Mouse (Mus musculus): ENCODE measurements around the gene Fgfr2. TPM values are rescaled to one million over a fixed set of nuclear protein-coding genes. Genes with fewer than 3 reads are reported as not detected.

Fgfr2 gene
- total RNA-seq, 1 experiment: 37.5 TPM

GRCm38 (mm10) chr7:132031940-132032531 lies 1091.1 kb downstream of the Fgfr2 start:
- H3K9me3 ChIP-seq (ENCODE audit: control insufficient read depth, insufficient read depth, low read depth, low read length): no peaks in the 10 kb centered on the region
- no peak overlapping the region for H3K9ac ChIP-seq (ENCODE audit: insufficient read depth, low read depth, low read length, poor library complexity, severe bottlenecking)
- H3K27ac ChIP-seq (ENCODE audit: insufficient read depth, low read depth, low read length, poor library complexity, severe bottlenecking): no peak overlapping the region
- DNase-seq (ENCODE audit: low read depth, low spot score): no peak
- no peaks in the 10 kb centered on the region for H3K36me3 ChIP-seq (ENCODE audit: control insufficient read depth, insufficient read depth, low read length, poor library complexity, severe bottlenecking)
- in situ Hi-C loops (cut with MboI; ENCODE audit: low sequenced_read_pairs in 2 of 2, unreplicated experiment in 2 of 2): no loop called here
- no peak for TF ChIP-seq ZC3H11A (IDR thresholded peaks at IDR 0.05; ENCODE audit: borderline replicate concordance, low read depth, low read length)
- TF ChIP-seq HCFC1 (IDR thresholded peaks at IDR 0.05; ENCODE audit: borderline replicate concordance, insufficient read depth, low read length): no peak
- no peak for TF ChIP-seq ZNF384 (IDR thresholded peaks at IDR 0.05; ENCODE audit: low read depth, low read length)
- no peak for TF ChIP-seq CHD2 (IDR thresholded peaks at IDR 0.05; ENCODE audit: low read depth, low read length)
- no peak for TF ChIP-seq MAFK (IDR thresholded peaks at IDR 0.05; ENCODE audit: insufficient read depth, low read depth, low read length)
- no peaks in the 10 kb centered on the region for H3K4me1 ChIP-seq (ENCODE audit: control insufficient read depth in 2 of 2, insufficient read depth in 2 of 2, low read length in 2 of 2, poor library complexity in 1 of 2)
- no peak overlapping the region for H3K4me3 ChIP-seq (ENCODE audit: insufficient read depth in 1 of 2, low read depth in 1 of 2, low read length in 2 of 2, poor library complexity in 1 of 2, severe bottlenecking in 1 of 2)

GRCm38 (mm10) chr7:132026671-132027070 lies 1096.5 kb downstream of the Fgfr2 start:
- no peak for DNase-seq (ENCODE audit: low read depth, low spot score)
- Histone ChIP-seq H3K36me3 (ENCODE audit: control insufficient read depth, insufficient read depth, low read length, poor library complexity, severe bottlenecking) (no peaks in the 10 kb centered on the region), H3K4me1 (ENCODE audit: control insufficient read depth in 2 of 2, insufficient read depth in 2 of 2, low read length in 2 of 2, poor library complexity in 1 of 2) (peaks cover 0 to 6% of the 10 kb centered on the region in 2 experiments; a peak in 1 of 4 replicates), H3K4me3 (ENCODE audit: insufficient read depth in 1 of 2, low read depth in 1 of 2, low read length in 2 of 2, poor library complexity in 1 of 2, severe bottlenecking in 1 of 2) (no peak overlapping the region), H3K27ac (ENCODE audit: insufficient read depth, low read depth, low read length, poor library complexity, severe bottlenecking) (no peak overlapping the region), H3K9ac (ENCODE audit: insufficient read depth, low read depth, low read length, poor library complexity, severe bottlenecking) (no peak overlapping the region), H3K9me3 (ENCODE audit: control insufficient read depth, insufficient read depth, low read depth, low read length) (no peaks in the 10 kb centered on the region)
- in situ Hi-C loops (cut with MboI; ENCODE audit: low sequenced_read_pairs in 2 of 2, unreplicated experiment in 2 of 2): no loop called here
- TF ChIP-seq CHD2 (IDR thresholded peaks at IDR 0.05; ENCODE audit: low read depth, low read length): no peak
- TF ChIP-seq HCFC1 (IDR thresholded peaks at IDR 0.05; ENCODE audit: borderline replicate concordance, insufficient read depth, low read length): no peak
- TF ChIP-seq ZC3H11A (IDR thresholded peaks at IDR 0.05; ENCODE audit: borderline replicate concordance, low read depth, low read length): no peak
- TF ChIP-seq ZNF384 (IDR thresholded peaks at IDR 0.05; ENCODE audit: low read depth, low read length): no peak
- no peak for TF ChIP-seq MAFK (IDR thresholded peaks at IDR 0.05; ENCODE audit: insufficient read depth, low read depth, low read length)

GRCm38 (mm10) chr7:132025591-132025990 lies 1097.6 kb downstream of the Fgfr2 start:
- Histone ChIP-seq H3K36me3 (ENCODE audit: control insufficient read depth, insufficient read depth, low read length, poor library complexity, severe bottlenecking) (no peaks in the 10 kb centered on the region), H3K9ac (ENCODE audit: insufficient read depth, low read depth, low read length, poor library complexity, severe bottlenecking) (no peak overlapping the region), H3K27ac (ENCODE audit: insufficient read depth, low read depth, low read length, poor library complexity, severe bottlenecking) (no peak overlapping the region), H3K9me3 (ENCODE audit: control insufficient read depth, insufficient read depth, low read depth, low read length) (no peaks in the 10 kb centered on the region), H3K4me1 (ENCODE audit: control insufficient read depth in 2 of 2, insufficient read depth in 2 of 2, low read length in 2 of 2, poor library complexity in 1 of 2) (peaks cover 0 to 6% of the 10 kb centered on the region in 2 experiments; a peak in 1 of 4 replicates), H3K4me3 (ENCODE audit: insufficient read depth in 1 of 2, low read depth in 1 of 2, low read length in 2 of 2, poor library complexity in 1 of 2, severe bottlenecking in 1 of 2) (no peak overlapping the region)
- in situ Hi-C loops (cut with MboI; ENCODE audit: low sequenced_read_pairs in 2 of 2, unreplicated experiment in 2 of 2): no loop called here
- TF ChIP-seq ZNF384 (IDR thresholded peaks at IDR 0.05; ENCODE audit: low read depth, low read length): no peak
- TF ChIP-seq MAFK (IDR thresholded peaks at IDR 0.05; ENCODE audit: insufficient read depth, low read depth, low read length): no peak
- no peak for TF ChIP-seq ZC3H11A (IDR thresholded peaks at IDR 0.05; ENCODE audit: borderline replicate concordance, low read depth, low read length)
- TF ChIP-seq HCFC1 (IDR thresholded peaks at IDR 0.05; ENCODE audit: borderline replicate concordance, insufficient read depth, low read length): no peak
- TF ChIP-seq CHD2 (IDR thresholded peaks at IDR 0.05; ENCODE audit: low read depth, low read length): no peak
- DNase-seq (ENCODE audit: low read depth, low spot score): no peak

- H3K9ac ChIP-seq (ENCODE audit: insufficient read depth, low read depth, low read length, poor library complexity, severe bottlenecking): no peak overlapping the region
- H3K9me3 ChIP-seq (ENCODE audit: control insufficient read depth, insufficient read depth, low read depth, low read length): no peaks in the 10 kb centered on the region
- no peak overlapping the region for H3K27ac ChIP-seq (ENCODE audit: insufficient read depth, low read depth, low read length, poor library complexity, severe bottlenecking)
- no peak for TF ChIP-seq CHD2 (IDR thresholded peaks at IDR 0.05; ENCODE audit: low read depth, low read length)
- no peak for TF ChIP-seq HCFC1 (IDR thresholded peaks at IDR 0.05; ENCODE audit: borderline replicate concordance, insufficient read depth, low read length)
- no peak for TF ChIP-seq ZNF384 (IDR thresholded peaks at IDR 0.05; ENCODE audit: low read depth, low read length)
- TF ChIP-seq MAFK (IDR thresholded peaks at IDR 0.05; ENCODE audit: insufficient read depth, low read depth, low read length): no peak
- TF ChIP-seq ZC3H11A (IDR thresholded peaks at IDR 0.05; ENCODE audit: borderline replicate concordance, low read depth, low read length): no peak
- DNase-seq (ENCODE audit: low read depth, low spot score): no peak
- in situ Hi-C loops (cut with MboI; ENCODE audit: low sequenced_read_pairs in 2 of 2, unreplicated experiment in 2 of 2): no loop called here
- H3K4me3 ChIP-seq (ENCODE audit: insufficient read depth in 1 of 2, low read depth in 1 of 2, low read length in 2 of 2, poor library complexity in 1 of 2, severe bottlenecking in 1 of 2): no peak overlapping the region
- no peaks in the 10 kb centered on the region for H3K4me1 ChIP-seq (ENCODE audit: control insufficient read depth in 2 of 2, insufficient read depth in 2 of 2, low read length in 2 of 2, poor library complexity in 1 of 2)
- no peaks in the 10 kb centered on the region; the same call in 1 of the 2 replicates for H3K36me3 ChIP-seq (ENCODE audit: control insufficient read depth, insufficient read depth, low read length, poor library complexity, severe bottlenecking)
Observed at GRCm38 (mm10) chr7:132015933-132016332, 1107.2 kb downstream of the Fgfr2 start.
